Mouse (Mus musculus): ENCODE results near the gene Laptm5. TPM values are rescaled to one million over a fixed set of nuclear protein-coding genes. Genes with fewer than 3 reads are reported as not detected.

Gene Laptm5
- total and polyA plus RNA-seq, 3 experiments, result 101 to 696 (median 234) TPM

DNA sequence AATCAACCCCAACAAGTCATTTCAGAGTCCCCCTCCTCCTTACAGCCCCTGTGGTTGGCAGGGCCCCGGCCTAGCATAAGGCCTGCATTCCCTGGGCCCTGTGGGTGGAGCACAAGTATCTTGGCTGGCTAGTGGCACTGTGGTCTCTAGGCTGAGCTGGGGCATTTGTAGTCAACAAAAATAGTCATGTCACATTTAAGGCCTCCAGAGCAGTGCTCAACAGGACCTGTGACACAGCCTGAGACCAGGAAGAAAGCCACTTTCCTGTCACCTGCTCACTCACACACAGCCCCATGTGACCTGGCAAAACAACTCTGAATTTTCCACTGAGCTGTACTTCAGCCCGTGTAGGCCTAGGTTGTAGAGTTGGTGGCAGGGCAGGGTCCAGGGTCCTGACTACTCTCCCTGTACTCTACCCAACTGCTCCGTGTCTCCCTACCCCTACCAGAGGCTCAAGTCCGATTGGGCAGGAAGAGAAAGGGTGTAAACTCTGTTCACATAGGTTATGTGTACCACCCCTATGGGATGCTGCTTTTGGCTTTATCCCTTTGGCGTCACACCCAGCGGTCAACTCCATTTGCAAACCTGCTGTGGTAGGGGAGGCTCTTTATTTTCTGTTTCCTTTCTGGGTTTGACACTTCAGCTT is 13.0 kb upstream of the Laptm5 start:
- Histone ChIP-seq H3K27me3 (ENCODE audit: control insufficient read depth in 1 of 2, insufficient read depth in 2 of 2, low read length in 2 of 2) (no peaks in the 10 kb centered on the region), H3K9ac (ENCODE audit: control insufficient read depth, low read depth, low read length, poor library complexity, severe bottlenecking) (no peak overlapping the region), H3K4me3 (ENCODE audit: control insufficient read depth in 1 of 2, insufficient read depth in 1 of 2, low read depth in 2 of 2, low read length in 2 of 2) (no peak overlapping the region), H3K36me3 (ENCODE audit: control insufficient read depth in 1 of 2, insufficient read depth in 2 of 2, low read length in 2 of 2) (peaks cover 0 to 20% of the 10 kb centered on the region in 2 experiments; a peak in 2 of 4 replicates), H3K9me3 (replicated peaks; ENCODE audit: insufficient read depth, low read length) (no peaks in the 10 kb centered on the region), H3K4me1 (ENCODE audit: control insufficient read depth in 1 of 2, insufficient read depth in 2 of 2, low read length in 2 of 2) (peaks cover 6 to 35% of the 10 kb centered on the region in 2 experiments), H3K79me2 (ENCODE audit: control insufficient read depth, insufficient read depth, low read length, poor library complexity) (no peaks in the 10 kb centered on the region; the same call in 1 of the 2 replicates), H3K27ac (ENCODE audit: control insufficient read depth, low read depth, low read length) (no peak overlapping the region)
- DNase-seq (ENCODE audit: low read depth, low spot score), result no peak
- TF ChIP-seq USF1 (IDR thresholded peaks at IDR 0.05; ENCODE audit: low read depth, low read length) (0 out of 2 replicates have a peak, but pooled peaks have one; percentile 11), USF2 (IDR thresholded peaks at IDR 0.05; ENCODE audit: borderline replicate concordance in 1 of 2, insufficient read depth in 1 of 2, low read depth in 1 of 2, low read length in 2 of 2) (no peak)

- peaks cover 10 to 42% of the 10 kb centered on the region in 2 experiments for H3K4me1 ChIP-seq (ENCODE audit: control insufficient read depth in 1 of 2, insufficient read depth in 2 of 2, low read length in 2 of 2)
- H3K27ac ChIP-seq (ENCODE audit: control insufficient read depth, low read depth, low read length), result no peak overlapping the region
- no peak overlapping the region for H3K4me3 ChIP-seq (ENCODE audit: control insufficient read depth in 1 of 2, insufficient read depth in 1 of 2, low read depth in 2 of 2, low read length in 2 of 2)
Measured at GRCm38 (mm10) chr4:130900746-130901145, 12.2 kb upstream of the Laptm5 start.

DNA sequence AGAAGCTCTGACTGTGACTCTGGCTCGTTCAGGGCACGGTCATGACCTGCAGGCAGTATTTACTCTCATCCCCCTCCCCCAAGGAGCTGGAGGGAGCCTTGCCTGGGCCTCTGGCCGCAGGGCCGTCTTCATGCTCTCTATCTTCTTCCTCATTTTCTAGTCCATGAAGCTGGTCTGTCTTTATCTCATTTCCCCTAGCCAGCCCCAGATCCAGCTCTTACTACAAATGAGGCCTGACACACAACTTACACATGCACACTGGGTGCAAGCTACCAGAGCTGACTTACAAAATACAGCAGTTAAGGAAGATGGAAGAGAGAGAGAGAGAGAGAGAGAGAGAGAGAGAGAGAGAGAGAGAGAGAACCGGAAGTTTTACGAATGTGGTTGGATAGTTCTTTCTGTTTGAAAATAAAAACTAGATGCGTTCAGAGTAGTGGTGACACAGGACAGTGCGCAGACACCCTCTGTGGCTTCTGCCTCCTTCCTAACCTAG is 10.6 kb upstream of the Laptm5 start:
- peak; percentile 92 for DNase-seq (ENCODE audit: low read depth, low spot score)
- peak overlapping the region; percentile 86 for H3K9ac ChIP-seq (ENCODE audit: control insufficient read depth, low read depth, low read length, poor library complexity, severe bottlenecking)
- peak overlapping the region; percentile 100 for H3K27ac ChIP-seq (ENCODE audit: control insufficient read depth, low read depth, low read length)
- peak overlapping the region; percentile 14 to 38 for H3K4me3 ChIP-seq (ENCODE audit: control insufficient read depth in 1 of 2, insufficient read depth in 1 of 2, low read depth in 2 of 2, low read length in 2 of 2)
- H3K27me3 ChIP-seq (ENCODE audit: control insufficient read depth in 1 of 2, insufficient read depth in 2 of 2, low read length in 2 of 2), result no peaks in the 10 kb centered on the region
- H3K4me1 ChIP-seq (ENCODE audit: control insufficient read depth in 1 of 2, insufficient read depth in 2 of 2, low read length in 2 of 2), result peaks cover 10 to 46% of the 10 kb centered on the region in 2 experiments
- H3K36me3 ChIP-seq (ENCODE audit: control insufficient read depth in 1 of 2, insufficient read depth in 2 of 2, low read length in 2 of 2), result peaks cover 0 to 29% of the 10 kb centered on the region in 2 experiments; a peak in 2 of 4 replicates
- no peaks in the 10 kb centered on the region for H3K9me3 ChIP-seq (replicated peaks; ENCODE audit: insufficient read depth, low read length)
- H3K79me2 ChIP-seq (ENCODE audit: control insufficient read depth, insufficient read depth, low read length, poor library complexity), result no peaks in the 10 kb centered on the region; the same call in 1 of the 2 replicates
- peak; percentile 77; the same call in 1 of the 2 replicates for TF ChIP-seq MXI1 (IDR thresholded peaks at IDR 0.05; ENCODE audit: low read depth, low read length)
- peak; percentile 47; the same call in 1 of the 2 replicates for TF ChIP-seq ELF1 (IDR thresholded peaks at IDR 0.05; ENCODE audit: low read depth, low read length)
- TF ChIP-seq RCOR1 (IDR thresholded peaks at IDR 0.05; ENCODE audit: low read depth, low read length), result peak; percentile 65; the same call in 1 of the 2 replicates
- no peak for TF ChIP-seq SMC3 (IDR thresholded peaks at IDR 0.05; ENCODE audit: low read depth, low read length)
- no peak for TF ChIP-seq ZKSCAN1 (IDR thresholded peaks at IDR 0.05; ENCODE audit: low read depth, low read length)
- no peak for TF ChIP-seq MYB (IDR thresholded peaks at IDR 0.05; ENCODE audit: low read depth, low read length)
- TF ChIP-seq SIN3A (IDR thresholded peaks at IDR 0.05; ENCODE audit: low read length), result peak; percentile 77
- TF ChIP-seq E2F4 (IDR thresholded peaks at IDR 0.05; ENCODE audit: borderline replicate concordance, low read depth, low read length), result no peak
- TF ChIP-seq CHD2 (IDR thresholded peaks at IDR 0.05; ENCODE audit: low read length), result peak; percentile 48
- TF ChIP-seq TBP (IDR thresholded peaks at IDR 0.05; ENCODE audit: low read depth, low read length), result peak; percentile 63
- peak; percentile 80 for TF ChIP-seq TCF12 (IDR thresholded peaks at IDR 0.05; ENCODE audit: low read depth, low read length)
- TF ChIP-seq JUND (IDR thresholded peaks at IDR 0.05; ENCODE audit: low read depth, low read length), result peak; percentile 99
- TF ChIP-seq ZC3H11A (IDR thresholded peaks at IDR 0.05; ENCODE audit: low read depth, low read length), result no peak
- TF ChIP-seq TAL1 (IDR thresholded peaks at IDR 0.05; ENCODE audit: low read length), result peak; percentile 55
- no peak for TF ChIP-seq MEF2A (IDR thresholded peaks at IDR 0.05; ENCODE audit: extremely low read depth, insufficient replicate concordance, low read depth, low read length, poor library complexity, severe bottlenecking)
- peak; percentile 85 for TF ChIP-seq GATA1 (IDR thresholded peaks at IDR 0.05; ENCODE audit: low read depth, low read length)
- TF ChIP-seq BHLHE40 (IDR thresholded peaks at IDR 0.05; ENCODE audit: borderline replicate concordance, low read depth, low read length), result peak; percentile 33; the same call in 1 of the 2 replicates
- peak; percentile 51; the same call in 1 of the 2 replicates for TF ChIP-seq MAX (IDR thresholded peaks at IDR 0.05; ENCODE audit: low read length)
- peak; percentile 82; the same call in 1 of the 2 replicates for TF ChIP-seq MYC (IDR thresholded peaks at IDR 0.05; ENCODE audit: low read depth, low read length)
- no peak for TF ChIP-seq POLR2AphosphoS2 (IDR thresholded peaks at IDR 0.05; ENCODE audit: low read length)

More at GRCm38 (mm10) chr4:130900746-130901145, 12.2 kb upstream of the Laptm5 start:
- TF ChIP-seq NELFE (IDR thresholded peaks at IDR 0.05; ENCODE audit: low read depth, low read length) (no peak), JUND (IDR thresholded peaks at IDR 0.05; ENCODE audit: low read depth, low read length) (no peak), USF1 (IDR thresholded peaks at IDR 0.05; ENCODE audit: low read depth, low read length) (no peak), MEF2A (IDR thresholded peaks at IDR 0.05; ENCODE audit: extremely low read depth, insufficient replicate concordance, low read depth, low read length, poor library complexity, severe bottlenecking) (no peak), MXI1 (IDR thresholded peaks at IDR 0.05; ENCODE audit: low read depth, low read length) (no peak), ZNF384 (IDR thresholded peaks at IDR 0.05; ENCODE audit: low read depth, low read length) (no peak)
- Histone ChIP-seq H3K9ac (ENCODE audit: control insufficient read depth, low read depth, low read length, poor library complexity, severe bottlenecking) (no peak overlapping the region), H3K36me3 (ENCODE audit: control insufficient read depth in 1 of 2, insufficient read depth in 2 of 2, low read length in 2 of 2) (peaks cover 0 to 28% of the 10 kb centered on the region in 2 experiments; a peak in 2 of 4 replicates), H3K79me2 (ENCODE audit: control insufficient read depth, insufficient read depth, low read length, poor library complexity) (no peaks in the 10 kb centered on the region; the same call in 1 of the 2 replicates), H3K9me3 (replicated peaks; ENCODE audit: insufficient read depth, low read length) (no peaks in the 10 kb centered on the region), H3K27me3 (ENCODE audit: control insufficient read depth in 1 of 2, insufficient read depth in 2 of 2, low read length in 2 of 2) (no peaks in the 10 kb centered on the region)
- no peak for DNase-seq (ENCODE audit: low read depth, low spot score)

Measured in MEL (cell line).